Mouse (Mus musculus): ENCODE data around the gene Rftn1.
"Not testable (repeated sequence)": the region's sequence is repeated elsewhere in the genome, so short reads cannot be mapped to it uniquely, and the experiment has no call there.

The Rftn1 gene

DNA sequence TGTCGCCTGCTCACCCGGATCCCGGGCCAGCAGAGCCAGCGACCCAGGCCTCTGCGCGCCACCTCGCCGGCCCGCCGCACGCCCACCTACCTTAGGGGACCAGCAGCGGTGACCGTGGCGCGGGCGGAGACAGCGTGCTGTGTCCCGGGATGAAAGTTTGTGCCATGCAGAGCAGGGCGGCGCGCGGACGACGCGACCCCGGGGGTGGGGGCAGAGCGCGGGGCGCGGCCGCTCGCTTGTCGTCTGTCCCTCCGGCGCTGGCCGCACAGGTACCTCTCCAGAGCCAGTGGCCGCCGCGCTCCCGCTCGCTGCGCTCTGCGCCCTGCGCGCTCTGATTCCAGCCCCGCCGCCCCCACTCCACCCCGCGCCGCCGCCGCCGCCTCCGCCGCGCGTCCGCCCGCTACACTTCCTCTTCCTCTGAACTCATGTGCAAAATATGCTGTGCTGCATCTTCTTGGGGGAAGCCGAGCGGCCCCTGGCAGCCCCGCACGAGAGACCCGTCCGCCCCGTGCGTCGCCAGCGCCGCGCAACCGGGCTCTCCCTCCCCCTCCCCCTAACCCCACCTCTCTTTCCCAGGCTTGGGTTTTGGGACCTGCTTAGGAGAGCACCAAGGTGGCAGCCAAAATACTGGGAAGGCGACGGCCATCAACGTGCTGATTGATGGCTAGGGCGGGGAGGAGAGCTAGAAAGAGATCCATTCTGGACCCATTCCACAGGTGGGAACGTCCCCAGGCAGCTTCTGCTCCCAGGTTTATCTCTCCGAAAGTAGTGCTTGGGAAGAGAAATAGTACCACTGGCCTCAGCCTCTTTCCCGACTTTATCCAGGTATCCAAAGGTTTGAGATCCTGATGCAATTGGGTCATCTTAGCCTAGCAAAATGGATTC, at the start of gene Rftn1:
Gene Rftn1, minus strand, starts transcription at position 544 of the 885 bp plus-strand sequence.
- DNase-seq (ENCODE audit: low read depth, low spot score) = no peak

DNA sequence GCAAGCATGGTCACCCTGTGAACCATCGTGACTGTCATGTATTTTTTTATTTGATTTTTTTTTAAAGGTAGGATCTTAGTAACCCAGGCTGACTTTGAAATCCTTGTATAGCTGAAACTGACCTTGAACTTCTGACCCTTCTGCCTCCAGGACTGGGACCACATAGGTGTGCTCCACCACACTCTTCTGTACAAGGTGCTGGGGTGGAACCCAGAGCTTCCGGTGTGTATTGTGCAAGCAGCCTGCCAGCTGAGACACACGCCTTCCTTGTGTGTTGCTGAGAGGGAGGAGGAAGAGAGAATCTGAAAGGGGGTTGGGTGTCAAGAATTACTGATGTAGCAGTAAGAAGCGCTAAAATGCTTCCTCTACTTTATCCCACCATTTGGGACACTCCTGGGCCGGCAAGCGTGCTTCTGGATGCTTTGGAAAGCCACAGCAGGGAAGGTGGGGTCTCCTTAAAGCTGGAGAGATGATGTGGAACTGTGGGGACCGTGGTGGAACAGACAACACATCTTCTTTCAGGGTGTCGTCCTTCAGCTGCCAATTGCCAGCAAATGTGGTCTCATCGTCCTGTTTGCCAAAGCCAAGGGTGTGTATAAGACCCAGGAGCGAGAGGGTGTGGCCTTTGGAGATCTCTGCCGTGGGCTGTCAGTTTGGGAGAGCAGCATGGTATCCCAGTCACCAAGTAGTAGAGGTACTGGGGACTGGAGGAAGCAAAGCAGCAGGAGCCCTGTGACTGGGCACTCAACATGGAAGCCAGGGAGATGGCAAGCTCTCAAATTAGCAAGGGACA, 47.5 kb upstream of the Rftn1 start:
- DNase-seq (ENCODE audit: low read depth, low spot score) = no peak

DNA sequence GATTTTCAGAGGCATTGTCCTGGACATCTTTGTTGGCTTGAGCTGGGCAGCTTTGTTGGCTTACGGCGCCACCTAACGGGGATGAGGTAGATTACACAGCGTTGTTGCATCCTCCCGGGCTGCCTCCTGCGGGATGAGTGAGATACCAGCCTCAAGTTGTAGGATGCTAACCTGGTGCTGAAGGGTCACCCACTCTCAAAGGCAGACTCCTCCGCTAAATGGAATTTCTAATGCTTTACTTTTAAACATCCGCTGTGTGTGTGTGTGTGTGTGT, 46.9 kb upstream of the Rftn1 start:
- DNase-seq (ENCODE audit: low read depth, low spot score) = peak; percentile 47

DNA sequence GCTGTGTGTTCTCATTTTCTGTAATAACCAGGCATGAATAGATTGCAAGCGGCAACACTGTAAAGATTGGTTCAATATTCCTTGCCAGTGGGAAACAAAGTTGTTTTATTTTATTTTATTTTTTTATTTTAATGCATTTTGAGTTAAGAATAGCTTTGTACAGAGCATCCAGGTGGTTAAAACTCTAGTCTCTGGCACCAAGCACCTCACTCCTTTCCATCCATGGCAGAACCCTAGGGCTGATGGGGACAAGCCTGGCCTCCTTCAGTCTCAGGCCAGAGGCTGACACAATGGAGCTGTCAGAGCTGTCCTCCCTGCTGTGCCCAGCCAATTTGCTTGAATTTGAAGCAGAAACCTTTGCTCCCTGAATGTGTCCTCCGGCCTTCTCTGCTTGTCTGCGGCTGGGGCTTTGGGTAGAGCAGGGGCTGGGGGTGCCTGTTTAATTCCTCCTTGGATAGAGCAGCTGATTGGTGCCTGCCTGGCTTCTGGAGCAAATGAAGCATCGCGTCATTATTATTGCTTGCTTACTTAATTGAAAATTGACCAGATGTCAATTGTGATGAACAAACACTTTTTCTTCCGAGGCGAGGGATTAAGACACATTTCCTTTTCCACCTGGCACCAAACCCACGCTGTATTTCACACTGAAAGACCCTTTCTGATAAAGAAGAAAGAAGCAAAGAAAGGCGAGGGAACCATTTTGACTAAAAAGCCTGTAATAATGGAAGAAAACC, 46.4 kb upstream of the Rftn1 start:
- DNase-seq (ENCODE audit: low read depth, low spot score) = no peak

DNA sequence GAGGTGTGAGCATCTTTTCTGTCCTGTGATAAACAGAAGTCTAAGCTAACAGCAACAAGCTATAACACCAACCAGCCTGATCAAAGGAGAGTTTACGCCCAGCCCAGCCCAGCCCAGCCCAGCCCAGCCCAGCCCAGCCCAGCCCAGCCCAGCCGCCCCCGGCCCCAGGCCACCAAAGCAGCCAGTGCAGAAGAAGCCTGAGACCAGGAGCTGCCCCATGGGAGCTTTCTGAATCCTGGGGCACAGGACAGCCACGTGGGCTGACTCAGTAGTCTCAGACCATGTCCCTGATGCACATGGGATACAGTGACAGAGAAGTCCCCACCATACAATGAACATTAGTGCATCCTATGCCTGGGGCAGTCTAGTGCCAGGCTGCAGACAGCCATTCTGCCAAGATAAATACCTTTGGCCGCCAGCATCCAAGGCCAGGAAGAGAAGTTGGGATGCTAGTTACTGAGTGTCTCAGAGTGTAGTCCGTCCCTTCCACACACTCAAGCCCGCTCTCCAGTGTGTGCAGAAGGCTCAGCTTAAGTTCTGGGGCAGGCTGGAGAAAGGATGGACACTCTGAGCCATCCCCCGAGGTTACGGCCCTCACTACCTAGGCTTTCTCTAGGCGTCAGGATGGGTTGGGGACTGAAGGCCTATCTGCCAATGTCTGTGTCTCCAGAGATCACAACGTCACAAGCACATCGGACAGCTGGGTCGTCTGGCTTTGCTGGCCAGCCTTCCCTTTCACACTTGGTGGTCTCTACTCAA, 45.6 kb upstream of the Rftn1 start:
- DNase-seq (ENCODE audit: low read depth, low spot score) = no peak

DNA sequence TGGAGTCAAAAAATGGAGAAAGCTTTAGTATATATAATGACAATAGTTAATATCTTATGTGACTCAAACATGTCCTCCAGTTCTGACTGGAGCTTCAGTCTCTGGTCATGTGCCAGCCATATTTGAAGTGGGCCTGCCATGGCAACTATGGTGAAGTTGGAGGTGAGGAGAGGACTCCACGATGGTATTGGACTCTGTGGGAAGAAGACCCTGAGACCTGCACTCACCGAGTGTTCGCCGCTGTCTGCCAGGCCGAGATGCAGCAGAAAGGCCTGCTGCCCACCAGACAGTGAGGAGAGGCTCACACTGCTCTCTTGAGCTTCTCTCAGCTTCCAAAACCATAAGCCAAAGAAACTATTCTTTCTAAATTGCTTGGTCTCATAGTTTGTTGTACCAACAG, 43.5 kb upstream of the Rftn1 start:
- no peak for DNase-seq (ENCODE audit: low read depth, low spot score)

DNA sequence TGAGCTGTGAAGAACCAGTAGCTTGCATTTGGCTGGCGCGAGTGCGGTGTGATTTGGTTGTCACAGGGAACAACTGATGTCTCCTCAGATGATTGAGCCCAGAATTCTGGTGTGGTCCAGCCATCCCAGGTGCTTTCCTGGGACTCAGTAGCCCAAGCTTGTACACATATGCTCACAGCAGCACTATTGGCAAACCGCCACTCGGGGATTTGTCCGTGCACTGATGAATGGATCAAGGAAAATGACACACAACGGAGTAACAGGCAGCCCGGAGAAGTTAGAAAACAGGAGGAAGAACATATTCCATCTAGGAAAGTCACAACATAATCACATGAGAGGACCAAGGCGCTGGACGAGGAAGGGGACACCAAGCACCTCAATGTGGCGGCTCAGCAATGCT, 42.3 kb upstream of the Rftn1 start:
- DNase-seq (ENCODE audit: low read depth, low spot score) = no peak

DNA sequence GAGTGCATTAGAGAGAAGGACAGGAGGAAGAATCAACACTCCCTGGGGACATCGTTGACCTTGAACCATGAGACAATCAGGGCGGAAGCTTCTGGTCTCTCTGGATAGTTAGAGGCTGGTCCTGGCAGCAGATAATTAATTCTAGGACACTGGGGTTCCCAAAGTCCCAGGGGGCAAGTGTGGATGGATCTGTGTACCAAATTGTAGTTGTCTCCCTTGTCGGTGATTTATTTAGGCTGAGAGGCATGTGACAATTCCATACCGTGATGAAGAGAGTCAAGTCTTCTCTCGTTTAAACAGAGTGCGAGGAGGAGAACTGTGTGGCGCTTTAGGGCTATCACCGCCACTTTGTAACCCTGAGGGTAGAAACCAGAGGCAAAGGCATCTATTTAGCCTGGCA, 40.7 kb upstream of the Rftn1 start:
- no peak for DNase-seq (ENCODE audit: low read depth, low spot score)

DNA sequence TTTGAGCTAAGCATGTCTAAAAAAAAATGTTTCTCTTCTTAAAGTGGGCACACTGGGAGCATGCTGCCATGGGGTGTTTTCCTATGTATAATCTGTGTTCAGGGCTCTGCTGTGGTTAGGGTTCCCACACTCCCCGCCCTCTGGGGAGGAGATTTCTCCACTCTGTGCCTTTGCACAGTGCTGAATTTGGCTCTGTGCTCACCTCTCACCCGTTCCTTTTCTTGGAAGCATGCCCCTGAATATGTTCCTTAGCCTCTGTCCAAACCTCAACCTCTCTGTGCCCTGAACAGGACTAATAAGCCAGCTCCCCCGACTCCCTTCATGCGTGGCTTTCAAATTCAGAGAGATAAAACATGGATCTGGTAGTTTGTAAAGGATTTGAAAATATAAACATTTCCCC, 39.1 kb upstream of the Rftn1 start:
- no peak for DNase-seq (ENCODE audit: low read depth, low spot score)

DNA sequence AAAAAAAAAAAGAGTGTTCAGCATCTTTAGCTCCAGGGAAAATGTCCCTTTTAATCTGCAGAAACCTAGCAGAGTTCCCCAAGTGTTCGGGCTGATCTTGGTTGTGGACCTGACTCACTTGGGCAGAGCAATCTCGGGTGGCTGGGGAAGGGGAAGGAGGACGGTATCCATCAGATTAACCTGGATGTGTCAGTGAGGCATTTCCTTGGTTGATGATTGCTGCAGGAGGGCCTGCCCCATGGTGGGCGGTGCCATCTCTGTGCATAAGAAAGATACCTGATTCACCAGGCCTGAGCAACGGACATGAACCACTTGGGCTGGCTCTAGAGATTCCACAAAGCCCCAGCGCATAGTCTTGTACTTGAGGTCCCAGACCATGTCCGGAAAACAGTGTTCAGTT, 36.9 kb upstream of the Rftn1 start:
- DNase-seq (ENCODE audit: low read depth, low spot score) = no peak

DNA sequence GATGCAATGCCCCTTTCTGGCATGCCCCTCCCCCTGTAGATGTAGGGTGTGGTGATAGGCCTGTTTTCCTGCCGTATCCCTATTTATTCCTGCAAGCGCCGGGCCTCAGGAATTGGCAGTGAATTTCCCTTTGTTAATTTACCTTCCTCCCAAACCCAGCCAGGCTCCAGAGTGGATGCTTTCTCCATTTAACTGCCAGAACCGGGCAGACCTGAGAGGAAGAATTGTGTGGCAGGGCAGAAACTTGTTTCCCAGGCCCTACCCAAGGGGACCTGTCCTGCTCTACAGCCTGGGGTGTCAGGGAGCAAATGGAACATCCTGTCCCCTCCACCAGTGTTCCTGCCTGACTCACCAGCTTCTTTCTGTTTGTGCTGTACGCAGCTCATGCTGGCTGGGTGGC, 34.2 kb upstream of the Rftn1 start:
- no peak for DNase-seq (ENCODE audit: low read depth, low spot score)

DNA sequence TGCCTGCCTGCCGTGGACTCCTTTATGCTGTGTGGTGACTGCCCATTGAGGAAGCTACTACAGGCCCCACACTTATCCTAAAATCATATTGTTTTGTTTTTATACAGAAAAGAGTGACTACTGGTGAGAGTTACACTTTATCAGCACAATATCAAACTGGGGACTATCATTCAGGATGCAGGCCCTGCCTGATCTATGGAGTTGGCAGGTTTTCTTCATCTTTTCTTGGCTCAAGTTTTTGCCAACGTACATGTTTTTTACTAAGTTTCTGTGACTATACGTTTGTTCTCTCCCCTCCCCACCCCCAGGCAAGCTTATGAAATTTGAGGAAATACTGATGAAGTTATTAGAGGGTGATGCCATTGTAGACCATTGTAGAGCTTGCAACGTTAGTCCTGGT, 27.5 kb upstream of the Rftn1 start:
- DNase-seq (ENCODE audit: low read depth, low spot score) = no peak

DNA sequence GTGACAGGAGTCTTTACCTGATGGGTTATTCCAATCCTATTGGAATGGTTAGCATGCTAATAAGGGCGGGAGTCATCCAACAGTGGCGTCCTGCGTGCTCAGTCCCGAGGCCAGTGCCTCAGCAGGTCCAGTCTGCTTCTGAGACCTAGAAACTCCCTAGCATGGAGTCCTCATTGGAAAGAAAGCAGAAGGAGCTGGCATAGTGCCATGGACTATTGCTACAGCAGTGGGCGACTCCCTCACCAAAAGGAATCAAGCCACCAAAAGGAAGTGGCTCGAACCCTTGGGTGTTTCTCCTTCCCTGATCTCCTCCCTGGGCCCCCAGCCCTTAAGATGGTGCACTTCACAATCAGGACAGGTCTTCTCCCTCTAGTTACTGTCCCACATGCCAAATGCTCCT, 24.6 kb upstream of the Rftn1 start:
- DNase-seq (ENCODE audit: low read depth, low spot score) = no peak

DNA sequence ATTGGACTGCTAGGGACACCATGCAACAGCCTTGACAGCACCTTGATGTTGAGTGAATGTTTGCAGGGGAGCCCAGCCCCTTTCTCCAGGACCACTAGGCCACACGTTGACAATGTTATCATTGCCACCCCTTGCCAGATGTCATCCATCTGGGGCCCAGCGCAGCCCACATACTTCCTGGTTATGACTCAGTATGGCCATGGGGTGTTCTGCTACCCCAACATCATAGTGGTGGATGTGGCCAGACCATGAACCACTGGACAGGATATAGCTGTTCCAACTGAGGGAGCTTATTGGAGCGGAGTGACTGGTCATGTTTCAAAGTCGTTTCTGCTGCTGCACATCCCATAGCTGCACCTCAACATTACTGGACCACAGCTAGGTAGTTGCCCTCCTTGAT, 22.6 kb upstream of the Rftn1 start:
- DNase-seq (ENCODE audit: low read depth, low spot score) = no peak

DNA sequence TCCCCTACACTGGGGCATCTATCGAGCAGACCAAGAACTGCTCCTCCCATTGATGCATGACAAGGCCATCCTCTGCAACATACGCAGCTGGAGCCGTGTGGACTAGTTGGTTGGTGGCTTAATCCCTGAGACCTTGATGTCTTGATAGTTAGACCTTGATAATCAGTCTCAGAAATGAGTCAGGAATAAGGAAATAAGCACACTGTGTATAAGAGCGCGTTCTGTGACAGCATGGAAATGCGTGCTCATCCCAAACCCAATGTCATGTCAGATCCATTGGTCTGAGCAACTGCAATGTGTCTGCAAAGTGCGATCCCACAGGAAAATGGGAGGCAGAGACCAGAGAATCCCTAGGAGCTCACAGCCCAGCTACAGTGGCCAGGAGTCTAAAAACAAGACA, 21.3 kb upstream of the Rftn1 start:
- DNase-seq (ENCODE audit: low read depth, low spot score) = no peak

DNA sequence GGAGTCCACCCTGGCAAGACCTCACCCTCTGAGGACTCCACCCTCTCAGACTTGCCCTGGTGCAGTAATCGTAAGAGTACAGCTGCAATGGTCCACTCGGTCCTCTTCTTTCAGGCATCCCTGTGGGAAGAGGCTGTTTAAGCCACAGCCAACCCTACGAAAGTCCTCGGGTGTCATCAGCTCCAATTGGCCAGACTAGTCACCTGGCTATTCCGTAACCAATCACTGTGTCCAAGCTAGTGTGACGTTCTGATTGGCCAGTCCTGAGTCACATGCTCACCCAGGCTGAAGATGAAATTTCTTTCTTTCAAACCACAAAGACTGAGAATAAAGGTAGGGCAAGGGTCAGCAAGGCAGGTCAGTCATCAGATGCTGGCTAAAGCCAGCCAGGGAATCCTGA, 19.4 kb upstream of the Rftn1 start:
- DNase-seq (ENCODE audit: low read depth, low spot score) = no peak

DNA sequence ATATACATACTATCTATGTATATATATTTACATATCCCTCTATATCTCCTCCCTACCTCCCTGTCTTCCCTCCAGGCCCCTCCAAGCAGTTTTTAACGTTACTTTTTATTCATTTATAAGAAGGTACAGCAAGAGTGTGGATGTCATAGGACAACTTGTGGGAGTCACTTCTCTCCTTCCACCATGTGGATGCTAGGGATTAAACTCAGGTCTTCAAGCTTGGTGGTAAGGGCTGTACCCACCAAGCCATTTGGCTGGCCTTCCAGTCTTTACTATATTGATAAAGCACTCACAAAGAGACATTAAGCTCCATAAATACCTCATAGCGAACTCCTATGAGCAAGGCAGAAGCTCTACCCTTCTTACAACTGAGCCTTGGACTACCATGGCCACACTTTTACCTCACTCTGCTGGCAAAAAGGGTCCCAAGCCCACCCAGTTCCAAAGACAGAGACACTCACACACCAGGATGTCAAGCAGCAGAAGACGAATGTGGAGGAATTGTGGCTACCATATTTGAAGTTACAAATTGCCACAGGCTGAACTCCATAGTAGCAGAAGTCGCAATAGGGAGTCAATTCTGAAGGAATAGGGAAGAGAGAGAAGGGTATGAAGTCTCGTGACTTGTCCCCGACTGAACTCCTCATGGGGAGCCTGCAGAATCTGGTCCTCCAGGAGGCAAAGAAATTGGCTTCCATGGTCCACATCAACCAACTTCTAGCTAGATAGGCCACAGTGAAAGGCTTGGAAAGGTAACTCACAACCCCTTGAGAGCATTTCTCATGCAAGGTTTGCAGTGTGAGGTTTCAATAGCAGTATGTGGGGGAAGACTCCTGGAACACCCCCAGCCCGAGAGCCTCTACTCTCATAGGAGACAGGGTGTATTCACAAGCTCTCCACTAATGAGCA, 17.9 kb upstream of the Rftn1 start:
- DNase-seq (ENCODE audit: low read depth, low spot score) = no peak

DNA sequence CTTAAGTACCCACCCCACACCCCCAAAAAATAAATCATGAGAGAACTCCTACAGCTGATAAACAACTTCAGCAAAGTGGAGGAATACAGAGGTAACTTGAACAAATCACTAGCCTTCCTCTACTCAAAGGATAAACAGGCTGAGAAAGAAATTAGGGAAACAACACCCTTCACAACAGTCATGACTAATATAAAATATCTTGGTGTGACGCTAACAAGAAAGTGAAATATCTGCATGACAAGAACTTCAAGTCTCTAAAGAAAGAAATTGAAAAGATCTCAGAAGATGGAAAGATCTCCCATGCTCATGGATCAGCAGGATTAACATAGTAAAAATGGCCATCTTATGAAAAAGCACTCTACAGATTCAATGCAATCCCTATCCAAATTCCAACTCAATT, 15.8 kb upstream of the Rftn1 start:
- not testable (repeated sequence) for DNase-seq (ENCODE audit: low read depth, low spot score)

DNA sequence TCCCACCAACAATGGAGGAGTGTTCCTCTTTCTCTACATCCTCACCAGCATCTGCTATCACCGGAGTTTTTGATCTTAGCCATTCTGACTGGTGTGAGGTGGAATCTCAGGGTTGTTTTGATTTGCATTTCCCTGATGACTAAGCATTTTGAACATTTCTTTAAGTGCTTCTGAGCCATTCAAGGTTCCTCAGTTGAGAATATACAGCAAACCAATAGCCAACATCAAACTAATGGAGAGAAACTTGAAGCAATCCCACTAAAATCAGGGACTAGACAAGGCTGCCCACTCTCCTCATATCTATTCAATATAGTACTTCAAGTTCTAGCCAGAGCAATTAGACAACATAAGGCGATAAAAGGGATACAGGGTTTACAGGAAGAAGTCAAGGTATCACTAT, 15.4 kb upstream of the Rftn1 start:
- not testable (repeated sequence) for DNase-seq (ENCODE audit: low read depth, low spot score)

DNA sequence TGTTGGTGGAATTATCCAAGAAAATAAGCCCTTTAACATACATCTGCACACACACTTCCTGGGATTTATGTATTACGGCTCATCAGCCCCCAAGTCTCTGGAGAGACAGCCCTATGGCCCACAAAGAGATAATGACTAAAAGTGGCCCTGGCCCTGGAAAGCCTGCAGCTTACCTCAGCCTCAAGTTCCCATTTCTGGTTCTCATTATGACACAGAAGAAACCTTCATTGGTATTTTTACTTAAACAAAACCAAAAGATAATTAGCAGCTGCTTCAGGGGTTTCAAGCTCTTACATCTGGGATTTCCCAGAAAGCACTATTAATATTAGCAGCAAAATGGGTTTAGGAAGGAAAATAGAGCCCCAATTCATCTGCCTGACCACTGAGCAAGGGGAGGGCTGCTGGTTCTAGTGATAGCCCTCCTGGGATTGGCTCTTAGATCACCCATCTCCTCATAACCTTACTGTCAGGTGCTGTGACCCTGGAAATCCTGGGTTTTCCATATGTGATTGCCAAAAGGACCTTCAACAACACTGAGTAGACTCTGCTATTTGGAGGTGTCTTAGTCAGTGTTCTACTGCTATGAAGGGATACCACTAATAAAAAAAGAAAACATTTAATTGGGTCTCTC, 14.8 kb upstream of the Rftn1 start:
- DNase-seq (ENCODE audit: low read depth, low spot score) = no peak
